Mouse (Mus musculus) MEL (cell line): Measurements from ENCODE around the gene Cd83. TPM values are rescaled to one million over a fixed set of nuclear protein-coding genes. Genes with fewer than 3 reads are reported as not detected.

Experiments used
- DNase-seq: peaks from one replicate; pipeline ENCODE4 v3.0.0; 2011; ENCODE audit warnings: low read depth, low spot score
- H3K27ac ChIP-seq: 2 replicates; pipeline ENCODE4 v1.5.1; 2012; ENCODE audit warnings: low read depth, mild to moderate bottlenecking, control low read depth, low read length, moderate library complexity; ENCODE audit not compliant: control insufficient read depth
- H3K27me3 ChIP-seq, 2 experiments: fragments of 150-350 bp in 1 of 2; sonication (generic) in 1 of 2; 2 replicates each; pipeline ENCODE4 v1.6.1; 2012; ENCODE audit warnings: low read length in 2 of 2, mild to moderate bottlenecking in 2 of 2, improper control_type of control experiment in 1 of 2, moderate library complexity in 1 of 2; ENCODE audit not compliant: insufficient read depth in 2 of 2, control insufficient read depth in 1 of 2
- H3K36me3 ChIP-seq, 2 experiments: 2 replicates each; pipeline ENCODE4 v1.6.1; 2012 to 2014; ENCODE audit warnings: low read length in 2 of 2, improper control_type of control experiment in 1 of 2, inconsistent platforms in 1 of 2, mild to moderate bottlenecking in 1 of 2; ENCODE audit not compliant: insufficient read depth in 2 of 2, control insufficient read depth in 1 of 2
- H3K4me1 ChIP-seq, 2 experiments: fragments of 150-350 bp in 1 of 2; sonication (generic) in 1 of 2; 2 replicates each; pipeline ENCODE4 v1.6.1; 2012; ENCODE audit warnings: low read length in 2 of 2, improper control_type of control experiment in 1 of 2, mild to moderate bottlenecking in 1 of 2; ENCODE audit not compliant: insufficient read depth in 2 of 2, control insufficient read depth in 1 of 2
- H3K4me3 ChIP-seq, 2 experiments: fragments of 150-350 bp in 1 of 2; sonication (generic) in 1 of 2; 2 replicates each; pipeline ENCODE4 v1.5.1; 2012; ENCODE audit warnings: low read depth in 2 of 2, low read length in 2 of 2, mild to moderate bottlenecking in 2 of 2, moderate library complexity in 2 of 2, control low read depth in 1 of 2, improper control_type of control experiment in 1 of 2; ENCODE audit not compliant: control insufficient read depth in 1 of 2, insufficient read depth in 1 of 2
- H3K79me2 ChIP-seq: 2 replicates; pipeline ENCODE4 v1.6.1; 2012; ENCODE audit warnings: mild to moderate bottlenecking, low read length, moderate library complexity; ENCODE audit not compliant: control insufficient read depth, poor library complexity, insufficient read depth
- H3K9ac ChIP-seq: 2 replicates; pipeline ENCODE4 v1.6.1; 2012; ENCODE audit warnings: low read depth, mild to moderate bottlenecking, control low read depth, low read length, moderate library complexity; ENCODE audit not compliant: control insufficient read depth, poor library complexity, severe bottlenecking
- H3K9me3 ChIP-seq: fragments of 150-350 bp; sonication (generic); replicated peaks from 2 replicates; pipeline ENCODE4 v1.6.1; 2012; ENCODE audit warnings: mild to moderate bottlenecking, low read length, improper control_type of control experiment, moderate library complexity; ENCODE audit not compliant: insufficient read depth
- BHLHE40 ChIP-seq: IDR thresholded peaks from 2 replicates; pipeline ENCODE4 v1.6.1; 2012; ENCODE audit warnings: low read depth, mild to moderate bottlenecking, inconsistent platforms, low read length, improper control_type of control experiment, borderline replicate concordance
- CTCF ChIP-seq, 3 experiments: IDR thresholded peaks in 2 of 3; conservative IDR thresholded peaks in 1 of 3; 2 replicates each; pipeline ENCODE4 v1.5.1; 2011 to 2012; ENCODE audit warnings: low read length in 3 of 3, low read depth in 2 of 3, mild to moderate bottlenecking in 2 of 3, improper control_type of control experiment in 1 of 3, inconsistent platforms in 1 of 3, mixed read lengths in 1 of 3, moderate library complexity in 1 of 3; ENCODE audit not compliant: control insufficient read depth in 1 of 3, insufficient read depth in 1 of 3, poor library complexity in 1 of 3, severe bottlenecking in 1 of 3
- E2F4 ChIP-seq: IDR thresholded peaks from 2 replicates; pipeline ENCODE4 v1.6.1; 2011; ENCODE audit warnings: low read depth, low read length, improper control_type of control experiment, borderline replicate concordance
- EP300 ChIP-seq, 2 experiments: IDR thresholded peaks; 2 replicates each; pipeline ENCODE4 v1.6.1; 2011; ENCODE audit warnings: improper control_type of control experiment in 2 of 2, low read length in 2 of 2, low read depth in 1 of 2, mild to moderate bottlenecking in 1 of 2
- ETS1 ChIP-seq: IDR thresholded peaks from 2 replicates; pipeline ENCODE4 v1.6.1; 2012; ENCODE audit warnings: low read depth, mild to moderate bottlenecking, inconsistent platforms, low read length, improper control_type of control experiment, moderate library complexity
- GATA1 ChIP-seq: IDR thresholded peaks from 2 replicates; pipeline ENCODE4 v1.6.1; 2011; ENCODE audit warnings: low read depth, low read length, improper control_type of control experiment
- KAT2A ChIP-seq: conservative IDR thresholded peaks from 2 replicates; pipeline ENCODE4 v1.6.1; 2012; ENCODE audit warnings: low read depth, low read length, improper control_type of control experiment, inconsistent platforms
- MAFK ChIP-seq: IDR thresholded peaks from 2 replicates; pipeline ENCODE4 v1.6.1; 2011; ENCODE audit warnings: low read depth, mild to moderate bottlenecking, low read length, improper control_type of control experiment, borderline replicate concordance
- MEF2A ChIP-seq: IDR thresholded peaks from 2 replicates; pipeline ENCODE4 v1.6.1; 2014; ENCODE audit warnings: low read depth, mild to moderate bottlenecking, inconsistent platforms, low read length, improper control_type of control experiment; ENCODE audit not compliant: poor library complexity, insufficient replicate concordance, severe bottlenecking; ENCODE audit errors: extremely low read depth
- MXI1 ChIP-seq: IDR thresholded peaks from 2 replicates; pipeline ENCODE4 v1.6.1; 2011; ENCODE audit warnings: mild to moderate bottlenecking, low read depth, low read length, improper control_type of control experiment
- MYB ChIP-seq: IDR thresholded peaks from 2 replicates; pipeline ENCODE4 v1.6.1; 2011; ENCODE audit warnings: mild to moderate bottlenecking, low read depth, low read length, improper control_type of control experiment
- MYC ChIP-seq: IDR thresholded peaks from 2 replicates; pipeline ENCODE4 v1.6.1; 2011; ENCODE audit warnings: low read depth, mild to moderate bottlenecking, low read length, improper control_type of control experiment, moderate library complexity
- NELFE ChIP-seq: IDR thresholded peaks from 2 replicates; pipeline ENCODE4 v1.6.1; 2011; ENCODE audit warnings: low read depth, low read length, improper control_type of control experiment
- POLR2A ChIP-seq, 2 experiments: IDR thresholded peaks; 2 replicates each; pipeline ENCODE4 v1.6.1; 2011 to 2012; ENCODE audit warnings: low read length in 2 of 2, mild to moderate bottlenecking in 2 of 2, control low read depth in 1 of 2, improper control_type of control experiment in 1 of 2, low read depth in 1 of 2, moderate library complexity in 1 of 2; ENCODE audit not compliant: control insufficient read depth in 1 of 2, insufficient read depth in 1 of 2, poor library complexity in 1 of 2
- POLR2AphosphoS2 ChIP-seq: IDR thresholded peaks from 2 replicates; pipeline ENCODE4 v1.6.1; 2011; ENCODE audit warnings: low read length, improper control_type of control experiment
- POLR2AphosphoS5 ChIP-seq: IDR thresholded peaks from 2 replicates; pipeline ENCODE4 v1.6.1; 2012; ENCODE audit warnings: low read depth, borderline replicate concordance, mild to moderate bottlenecking, inconsistent platforms, low read length, moderate library complexity, mixed read lengths
- RCOR1 ChIP-seq: IDR thresholded peaks from 2 replicates; pipeline ENCODE4 v1.6.1; 2012; ENCODE audit warnings: low read depth, mild to moderate bottlenecking, inconsistent platforms, low read length, improper control_type of control experiment
- SIN3A ChIP-seq: IDR thresholded peaks from 2 replicates; pipeline ENCODE4 v1.6.1; 2012; ENCODE audit warnings: low read length, improper control_type of control experiment, inconsistent platforms
- SMC3 ChIP-seq: IDR thresholded peaks from 2 replicates; pipeline ENCODE4 v1.6.1; 2011; ENCODE audit warnings: low read depth, low read length, improper control_type of control experiment
- TAL1 ChIP-seq: IDR thresholded peaks from 2 replicates; pipeline ENCODE4 v1.6.1; 2012; ENCODE audit warnings: mild to moderate bottlenecking, inconsistent platforms, low read length, moderate library complexity, mixed read lengths
- TCF12 ChIP-seq: IDR thresholded peaks from 2 replicates; pipeline ENCODE4 v1.6.1; 2014; ENCODE audit warnings: low read depth, mild to moderate bottlenecking, inconsistent platforms, low read length, improper control_type of control experiment, moderate library complexity
- UBTF ChIP-seq: IDR thresholded peaks from 2 replicates; pipeline ENCODE4 v1.6.1; 2012; ENCODE audit warnings: low read depth, mild to moderate bottlenecking, inconsistent platforms, low read length, improper control_type of control experiment, moderate library complexity, borderline replicate concordance; ENCODE audit not compliant: insufficient read depth
- USF1 ChIP-seq: IDR thresholded peaks from 2 replicates; pipeline ENCODE4 v1.6.1; 2014; ENCODE audit warnings: low read depth, mild to moderate bottlenecking, inconsistent platforms, low read length, improper control_type of control experiment, moderate library complexity
- USF2 ChIP-seq, 2 experiments: IDR thresholded peaks; 2 replicates each; pipeline ENCODE4 v1.6.1; 2011 to 2012; ENCODE audit warnings: improper control_type of control experiment in 2 of 2, low read length in 2 of 2, borderline replicate concordance in 1 of 2, inconsistent platforms in 1 of 2, low read depth in 1 of 2, mild to moderate bottlenecking in 1 of 2; ENCODE audit not compliant: insufficient read depth in 1 of 2
- ZC3H11A ChIP-seq: IDR thresholded peaks from 2 replicates; pipeline ENCODE4 v1.6.1; 2012; ENCODE audit warnings: low read depth, mild to moderate bottlenecking, inconsistent platforms, low read length, improper control_type of control experiment
- polyA plus RNA-seq, 2 experiments: library from polyadenylated mRNA; stranded (reverse) in 1 of 2; unstranded in 1 of 2; fragments of >175 nt in 1 of 2; fragments of >200 nt in 1 of 2; gene quantifications; 2 replicates each; pipeline versions ENCODE4 v1.2.1 to v1.2.4; 2012; ENCODE audit warnings: low replicate concordance in 2 of 2, low read depth in 1 of 2; ENCODE audit not compliant: insufficient read length in 2 of 2, insufficient read depth in 1 of 2, missing spikeins in 1 of 2
- total RNA-seq: library from RNA; depleted of rRNA; stranded (reverse); fragments of 300-350 nt; gene quantifications from 2 replicates; pipeline ENCODE4 v1.2.3, GENCODE M21; 2012

The Cd83 gene
- total and polyA plus RNA-seq, 3 experiments: not detected

DNA sequence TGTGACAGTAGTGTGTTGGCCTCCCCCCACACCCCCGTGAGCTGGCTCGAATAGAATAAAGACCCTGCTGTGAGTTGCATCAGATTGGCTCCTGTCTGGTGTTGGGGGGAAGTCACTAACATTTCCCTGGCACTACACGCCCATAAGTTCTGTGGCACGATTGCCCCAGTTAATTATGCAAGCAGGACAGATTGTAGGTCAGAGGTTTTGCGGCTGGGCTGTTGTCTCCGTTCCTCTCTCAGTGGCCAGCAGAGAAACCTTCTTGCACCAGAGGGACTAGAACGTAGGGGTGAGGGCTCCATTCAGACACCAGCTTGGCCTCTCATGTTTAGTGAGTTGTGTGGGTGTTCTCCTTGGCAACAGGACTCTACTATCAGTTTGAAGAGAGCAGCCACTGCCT is 40.3 kb upstream of the Cd83 start:
- Histone ChIP-seq H3K9me3 (no peaks in the 10 kb centered on the region), H3K27me3 (no peaks in the 10 kb centered on the region), H3K4me1 (no peaks in the 10 kb centered on the region), H3K36me3 (no peaks in the 10 kb centered on the region), H3K79me2 (no peaks in the 10 kb centered on the region), H3K4me3 (no peak overlapping the region), H3K27ac (no peak overlapping the region), H3K9ac (no peak overlapping the region)
- TF ChIP-seq POLR2AphosphoS5 (no peak), USF1 (no peak), POLR2AphosphoS2 (no peak), CTCF (IDR thresholded peaks at IDR 0.05 in 2 of 3, conservative IDR thresholded peaks at IDR 0.05 in 1 of 3; ENCODE audit: control insufficient read depth in 1 of 3, insufficient read depth in 1 of 3, low read depth in 2 of 3, low read length in 3 of 3, poor library complexity in 1 of 3, severe bottlenecking in 1 of 3) (no peak), GATA1 (no peak), SMC3 (no peak), ZC3H11A (no peak), NELFE (no peak), E2F4 (no peak), MAFK (no peak), BHLHE40 (no peak)
- no peak for DNase-seq

DNA sequence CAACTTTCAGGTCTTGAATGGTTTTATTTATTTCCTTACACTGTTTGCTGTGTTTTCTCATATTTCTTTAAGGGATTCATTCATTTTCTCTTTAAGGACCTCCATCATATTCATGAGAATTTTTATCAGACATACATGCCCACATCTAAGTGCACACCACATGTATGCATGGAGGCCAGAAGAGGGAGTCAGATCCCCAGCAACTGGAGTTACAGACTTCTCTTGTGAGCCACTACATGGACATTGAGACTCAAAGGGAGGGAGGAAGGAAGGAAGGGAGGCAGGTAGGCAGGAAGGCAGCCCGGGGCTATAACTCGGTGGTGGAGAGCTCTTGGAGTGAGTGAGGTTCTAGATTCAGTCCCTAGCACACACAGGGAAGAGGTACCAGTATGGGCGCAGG is 34.3 kb upstream of the Cd83 start:
- Histone ChIP-seq H3K27me3 (no peaks in the 10 kb centered on the region), H3K36me3 (no peaks in the 10 kb centered on the region), H3K9ac (no peak overlapping the region), H3K4me3 (no peak overlapping the region), H3K9me3 (no peaks in the 10 kb centered on the region), H3K79me2 (no peaks in the 10 kb centered on the region), H3K4me1 (no peaks in the 10 kb centered on the region), H3K27ac (no peak overlapping the region)
- TF ChIP-seq POLR2AphosphoS2 (no peak), UBTF (no peak), MEF2A (no peak)
- DNase-seq: no peak

DNA sequence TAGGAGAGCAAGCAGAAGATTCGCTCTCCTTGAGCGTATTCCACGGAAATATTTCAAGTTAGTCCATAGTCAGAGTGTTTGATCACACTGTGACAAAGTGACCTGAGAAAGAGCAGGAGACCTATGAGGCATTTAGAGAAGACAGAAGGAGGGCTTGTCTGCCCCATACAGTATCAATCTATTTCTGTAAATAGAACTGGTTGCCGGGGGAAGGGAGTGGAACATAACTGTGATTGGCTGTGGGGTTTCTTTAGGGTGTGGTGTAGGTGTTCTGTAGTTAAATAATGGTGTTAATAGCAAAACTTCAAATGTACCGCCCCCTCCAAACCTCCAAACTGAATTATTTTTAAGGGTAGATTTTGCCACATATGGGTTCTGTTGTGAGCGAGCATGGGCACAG is 33.6 kb upstream of the Cd83 start:
- Histone ChIP-seq H3K9ac (no peak overlapping the region), H3K9me3 (no peaks in the 10 kb centered on the region), H3K27me3 (no peaks in the 10 kb centered on the region), H3K79me2 (no peaks in the 10 kb centered on the region), H3K4me1 (no peaks in the 10 kb centered on the region), H3K27ac (no peak overlapping the region), H3K36me3 (no peaks in the 10 kb centered on the region), H3K4me3 (no peak overlapping the region)
- TF ChIP-seq ETS1: no peak
- TF ChIP-seq RCOR1: no peak
- no peak for TF ChIP-seq MEF2A
- TF ChIP-seq TCF12: no peak
- TF ChIP-seq GATA1: no peak
- no peak for TF ChIP-seq MAFK
- TF ChIP-seq POLR2A (IDR thresholded peaks at IDR 0.05; ENCODE audit: control insufficient read depth in 1 of 2, insufficient read depth in 1 of 2, low read depth in 1 of 2, low read length in 2 of 2, poor library complexity in 1 of 2): no peak
- TF ChIP-seq SMC3: no peak
- TF ChIP-seq USF2 (IDR thresholded peaks at IDR 0.05; ENCODE audit: borderline replicate concordance in 1 of 2, insufficient read depth in 1 of 2, low read depth in 1 of 2, low read length in 2 of 2): no peak
- TF ChIP-seq KAT2A: no peak
- no peak for TF ChIP-seq MYB
- no peak for TF ChIP-seq CTCF (IDR thresholded peaks at IDR 0.05 in 2 of 3, conservative IDR thresholded peaks at IDR 0.05 in 1 of 3; ENCODE audit: control insufficient read depth in 1 of 3, insufficient read depth in 1 of 3, low read depth in 2 of 3, low read length in 3 of 3, poor library complexity in 1 of 3, severe bottlenecking in 1 of 3)
- TF ChIP-seq SIN3A: no peak
- no peak for TF ChIP-seq MXI1
- TF ChIP-seq MYC: no peak
- TF ChIP-seq TAL1: no peak
- no peak for TF ChIP-seq EP300 (IDR thresholded peaks at IDR 0.05; ENCODE audit: low read depth in 1 of 2, low read length in 2 of 2)
- no peak for TF ChIP-seq BHLHE40
- DNase-seq: no peak
